Mouse (Mus musculus) layer of hippocampus, postnatal 14 days (tissue): Measurements from ENCODE around the gene Glrx. TPM values are rescaled to one million over a fixed set of nuclear protein-coding genes. Genes with fewer than 3 reads are reported as not detected.
"Not testable (repeated sequence)": the region's sequence is repeated elsewhere in the genome, so short reads cannot be mapped to it uniquely, and the experiment has no call there.

ENCODE experiments used
- DNase-seq, 2 experiments: peaks; one replicate each; pipeline ENCODE4 v3.0.0; 2021 to 2022; ENCODE audit warnings: low spot score in 2 of 2, mixed read lengths in 1 of 2
- total RNA-seq, 2 experiments: library from RNA; stranded (reverse); gene quantifications; 2 replicates each; pipeline ENCODE4 v1.2.3; 2021

Glrx gene
- total RNA-seq, 2 experiments from 2014 or later: 66.8 to 70.1 TPM

GRCm38 (mm10) chr13:75832697-75833096 lies 7.0 kb upstream of the Glrx start:
- no peak for DNase-seq

DNA sequence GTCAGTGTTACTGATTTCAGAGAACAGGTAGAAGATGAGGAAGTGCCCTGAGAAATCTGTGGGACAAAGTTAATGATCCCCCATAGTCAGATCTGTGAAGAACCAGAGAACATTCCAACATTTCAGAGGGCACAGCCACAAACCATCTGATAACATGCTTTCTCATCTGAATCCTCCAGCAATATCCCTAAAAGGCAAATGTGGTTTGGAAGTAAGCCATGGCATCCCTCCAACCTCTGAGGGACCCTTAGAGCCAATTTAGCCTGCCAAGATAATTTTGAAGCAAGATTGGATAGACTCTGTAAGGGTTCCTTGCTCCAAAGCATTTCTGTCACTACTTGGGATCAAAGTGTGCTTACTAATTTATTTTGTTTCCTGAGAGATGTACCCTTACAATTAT lies 6.2 kb upstream of the Glrx start:
- peak in 1 of 2 experiments; percentile 18 for DNase-seq

- DNase-seq: no peak
Measured at GRCm38 (mm10) chr13:75835461-75835860, 4.2 kb upstream of the Glrx start.

DNA sequence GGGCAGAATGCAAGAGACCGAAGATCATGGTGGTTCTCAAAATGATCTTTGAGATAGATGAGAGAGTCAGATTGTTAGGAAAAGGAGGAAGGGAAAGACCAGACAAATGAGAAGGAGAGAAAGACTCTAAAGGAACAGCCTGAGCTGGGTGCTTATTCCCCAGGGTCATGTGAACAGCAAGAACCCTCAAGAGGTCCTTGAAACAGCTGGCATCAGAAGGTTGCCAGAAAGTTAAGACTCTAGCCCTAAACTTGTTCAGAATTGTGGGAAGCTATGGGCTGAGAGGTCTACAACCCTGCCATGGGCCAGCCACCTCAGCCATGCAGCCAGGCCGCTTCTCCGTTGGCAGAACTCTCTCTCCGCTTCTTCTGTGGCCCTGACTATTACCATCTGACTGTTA lies 1.2 kb upstream of the Glrx start:
- no peak for DNase-seq

DNA sequence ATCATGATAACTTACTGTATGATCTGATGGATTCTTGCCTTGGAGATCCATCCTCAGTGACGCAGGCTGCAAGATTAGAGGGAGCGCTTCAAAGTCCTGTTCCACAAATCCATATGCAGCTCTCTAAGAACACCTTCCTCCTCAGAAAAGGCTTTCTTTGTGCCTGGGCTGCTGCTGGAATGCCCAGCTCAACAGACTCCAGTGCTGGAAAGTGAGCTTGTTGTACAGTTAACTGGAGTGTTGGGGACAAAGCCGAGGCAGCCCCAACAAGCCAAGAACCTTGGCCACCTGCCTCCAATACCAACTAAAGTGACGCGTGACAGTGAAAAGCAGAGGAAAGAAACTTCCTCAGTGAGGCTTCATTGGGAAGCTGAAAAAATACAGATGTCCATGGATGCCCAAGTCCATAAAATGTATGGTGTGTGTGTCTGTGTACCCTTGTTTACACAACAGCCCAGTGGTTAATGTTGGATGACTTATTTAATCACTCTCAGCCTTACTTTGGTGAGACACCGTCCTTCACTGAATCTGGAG lies 1.2 kb downstream of the Glrx start:
- peak; percentile 18 to 20 for DNase-seq

- DNase-seq: no peak
Measured at GRCm38 (mm10) chr13:75841950-75842349, 2.3 kb downstream of the Glrx start.

DNA sequence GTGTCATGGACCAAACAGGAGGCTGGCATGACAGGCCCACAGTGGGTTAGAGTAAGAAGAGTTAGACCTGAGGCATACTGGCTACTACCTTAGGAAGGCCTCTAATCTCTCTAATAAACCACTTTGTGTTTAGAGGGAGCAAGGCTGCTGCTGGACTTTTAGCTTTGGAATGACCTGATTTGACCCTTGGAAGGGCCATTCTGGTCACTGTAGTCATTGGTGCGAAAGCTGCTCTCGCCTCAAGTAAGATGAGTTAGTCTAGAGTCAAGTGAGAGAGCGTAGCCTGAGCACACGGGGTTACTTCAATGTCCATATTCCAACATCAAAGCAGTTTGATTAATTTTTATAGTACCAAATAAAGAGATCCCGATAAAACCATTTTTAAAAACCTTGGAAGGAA lies 3.7 kb downstream of the Glrx start:
- no peak for DNase-seq

GRCm38 (mm10) chr13:75843993-75844683 lies 4.5 kb downstream of the Glrx start:
- no peak for DNase-seq

DNA sequence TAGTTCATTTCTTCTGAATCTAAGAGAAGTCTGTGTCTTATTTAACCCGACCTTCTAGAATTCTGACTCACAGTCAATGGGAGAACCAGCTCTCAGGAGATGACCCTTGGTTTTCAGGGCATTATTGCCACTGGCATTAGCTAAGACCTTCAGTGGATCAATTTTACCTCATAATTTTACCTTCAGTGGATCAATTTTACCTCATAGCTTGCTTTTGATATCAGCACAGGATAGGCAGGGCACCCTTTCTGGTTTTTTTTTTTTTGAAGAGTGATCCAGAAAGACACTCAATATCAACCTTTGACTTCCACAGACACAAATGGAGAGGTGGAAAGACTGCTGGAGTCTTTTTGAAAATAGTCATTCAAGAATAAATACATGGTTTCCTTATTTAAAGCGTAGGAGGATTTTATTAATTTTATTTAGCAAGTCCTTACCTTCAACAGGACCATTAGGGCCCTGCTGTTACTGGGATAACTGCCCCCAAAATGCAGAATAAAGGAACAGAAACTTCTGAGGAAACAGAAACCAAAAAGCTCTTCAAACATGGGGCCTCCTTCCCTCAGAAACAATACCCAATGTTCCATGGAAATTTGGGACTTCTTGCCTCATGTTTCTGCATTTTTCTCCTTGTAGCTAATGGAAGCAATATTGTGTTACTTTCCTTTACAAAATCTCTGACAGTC lies 5.3 kb downstream of the Glrx start:
- no peak for DNase-seq

- no peak for DNase-seq
Measured at GRCm38 (mm10) chr13:75845519-75846166, 6.0 kb downstream of the Glrx start.

GRCm38 (mm10) chr13:75847027-75847426 lies 7.4 kb downstream of the Glrx start:
- DNase-seq: no peak

DNA sequence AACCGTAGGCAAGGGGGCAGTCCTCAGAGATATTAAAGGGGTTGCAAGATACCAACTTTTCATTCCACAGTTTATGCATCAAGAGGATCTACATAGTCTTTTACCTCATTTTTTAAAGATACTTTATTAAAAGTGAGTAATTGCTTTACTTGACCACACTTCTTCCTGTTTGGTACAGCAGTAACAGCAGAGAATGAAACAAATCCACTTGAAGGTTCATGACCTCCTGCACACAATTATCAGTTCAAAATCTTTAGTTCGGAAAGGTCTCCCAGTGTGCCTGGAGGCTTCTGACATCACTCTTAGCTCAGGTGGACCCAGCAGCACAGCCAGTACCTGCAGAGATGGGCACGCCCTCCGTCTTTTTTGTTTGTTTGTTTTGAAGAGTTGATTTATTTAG lies 12.4 kb downstream of the Glrx start:
- DNase-seq: no peak

- no peak for DNase-seq
Measured at GRCm38 (mm10) chr13:75853118-75853517, 13.4 kb downstream of the Glrx start.

- no peak for DNase-seq
Measured at GRCm38 (mm10) chr13:75859264-75859844, 19.7 kb downstream of the Glrx start.

DNA sequence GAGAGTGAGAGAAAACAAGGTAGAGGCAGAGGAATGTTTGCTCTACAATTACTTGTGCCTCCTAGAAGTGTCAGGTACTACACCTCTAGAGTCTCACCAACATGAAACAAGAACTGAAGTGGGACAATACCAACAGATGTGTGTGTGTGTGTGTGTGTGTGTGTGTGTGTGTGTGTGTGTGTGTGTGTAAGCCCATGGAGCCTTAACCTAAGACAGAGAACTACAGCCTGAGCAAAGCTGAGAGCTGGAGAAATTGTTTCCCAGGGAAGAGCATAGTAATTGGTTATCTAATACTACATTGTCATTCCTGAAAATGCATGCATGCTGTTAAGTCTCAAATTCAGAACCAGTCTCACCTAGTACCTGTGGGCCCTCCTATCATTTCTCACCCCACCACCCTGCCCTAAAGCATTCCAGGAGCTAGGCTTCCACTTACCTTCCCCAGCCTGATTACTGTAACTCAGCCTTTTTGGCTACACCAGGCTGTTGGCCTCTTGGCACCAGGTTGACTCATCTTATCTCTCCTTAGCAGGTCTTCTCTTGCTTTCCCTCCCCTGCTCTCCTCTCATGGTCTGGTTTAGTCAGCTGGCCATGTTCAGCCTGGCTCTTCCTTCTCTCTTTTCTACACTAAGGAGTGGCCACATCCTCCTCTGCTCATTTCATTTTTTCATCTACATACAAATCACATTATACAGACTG lies 26.0 kb downstream of the Glrx start:
- DNase-seq: no peak

GRCm38 (mm10) chr13:75867876-75868275 lies 28.2 kb downstream of the Glrx start:
- no peak for DNase-seq

DNA sequence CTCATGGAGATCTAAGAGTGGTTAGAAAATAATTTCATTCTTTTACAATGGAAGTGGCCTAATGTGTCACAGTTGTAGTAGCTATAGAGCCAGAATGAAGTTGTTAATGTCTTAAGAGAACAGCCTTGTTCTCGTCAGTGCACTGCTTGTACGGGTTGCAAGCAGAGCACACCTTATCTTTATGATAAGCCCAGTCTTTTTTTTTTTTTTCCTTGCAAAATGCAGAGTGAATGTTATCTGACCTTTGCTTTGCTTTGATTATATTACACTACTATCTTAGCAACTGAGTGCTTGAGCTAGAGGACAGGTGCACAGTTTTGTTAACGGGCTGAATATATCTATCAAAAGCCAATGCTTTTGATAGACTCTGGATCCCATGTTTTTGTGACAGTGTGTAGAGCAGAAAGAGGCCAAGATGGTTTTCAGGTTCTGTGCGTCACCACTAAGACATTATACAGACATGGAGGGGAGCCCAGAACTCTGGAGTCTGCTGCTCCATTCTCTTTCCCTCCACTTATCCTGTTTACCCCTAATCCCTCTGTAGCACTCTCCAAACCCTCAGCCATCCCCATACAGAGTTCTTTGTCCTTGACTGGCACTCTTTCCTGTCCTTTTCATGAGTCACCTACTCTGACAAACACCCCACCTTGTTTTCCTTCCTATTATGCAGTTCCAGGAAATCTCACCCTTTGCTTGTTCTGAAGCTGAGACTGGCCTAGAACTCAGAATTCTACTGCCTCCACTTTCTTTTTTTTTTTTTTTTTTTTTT lies 35.1 kb downstream of the Glrx start:
- DNase-seq: no peak

GRCm38 (mm10) chr13:75876188-75876587 lies 36.5 kb downstream of the Glrx start:
- DNase-seq: not testable (repeated sequence)

DNA sequence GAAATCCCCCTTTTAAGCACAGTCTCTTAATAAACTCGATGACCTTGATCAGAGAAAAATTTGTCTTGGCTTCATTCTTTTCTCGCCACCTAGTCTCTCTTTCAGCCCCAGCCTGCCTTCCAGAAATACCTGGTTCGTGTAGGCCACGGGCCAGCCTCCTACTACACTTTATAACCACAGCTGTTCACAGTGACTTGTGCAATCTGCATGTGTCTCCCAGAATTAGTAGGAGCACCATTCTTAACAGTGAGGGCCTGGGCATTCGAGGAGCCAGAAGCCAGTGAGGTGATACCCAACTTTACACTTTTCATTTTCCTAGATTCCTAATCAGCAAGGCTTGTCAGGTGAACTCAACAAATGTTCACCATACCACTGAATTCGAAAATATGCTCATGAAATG lies 36.9 kb downstream of the Glrx start:
- no peak for DNase-seq

DNA sequence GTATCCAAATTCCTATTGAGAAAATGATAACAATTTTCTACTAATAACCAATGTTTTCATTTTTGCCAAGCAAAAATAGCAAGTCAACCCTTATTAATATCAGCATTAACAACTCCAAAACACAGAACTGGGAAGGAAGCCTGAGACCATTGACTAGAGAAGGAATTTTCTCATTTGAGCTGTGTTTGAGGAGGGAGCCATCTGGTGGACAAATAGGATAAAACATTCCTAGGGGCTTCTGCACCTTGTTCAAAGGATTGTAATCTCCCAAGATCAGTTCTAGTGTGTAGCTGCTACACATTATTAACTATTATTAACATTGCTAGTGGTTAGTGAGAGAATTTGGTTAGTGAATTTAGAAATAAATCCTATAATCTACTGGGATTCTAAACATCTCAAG lies 38.2 kb downstream of the Glrx start:
- peak in 1 of 2 experiments; percentile 82 for DNase-seq
